Mouse (Mus musculus) lung, adult 2 months (tissue): ENCODE data around the gene Tmem156. TPM values are rescaled to one million over a fixed set of nuclear protein-coding genes. Genes with fewer than 3 reads are reported as not detected.

Source experiments
- DNase-seq: peaks from one replicate; pipeline ENCODE4 v3.0.0; 2022
- H3K4me1 ChIP-seq: fragments of 200-500 bp; 2 replicates; pipeline ENCODE4 v1.6.1; 2011; ENCODE audit warnings: low read length; ENCODE audit not compliant: control insufficient read depth, insufficient read depth
- H3K4me3 ChIP-seq: fragments of 200-500 bp; replicated peaks from 2 replicates; pipeline ENCODE3; 2011; ENCODE audit warnings: low read depth, mild to moderate bottlenecking, control low read depth, low read length; ENCODE audit errors: extremely low read depth
- CTCF ChIP-seq: fragments of 200-500 bp; IDR thresholded peaks from 2 replicates; pipeline ENCODE4 v1.5.1; 2011; ENCODE audit warnings: mild to moderate bottlenecking, low read length, control low read depth; ENCODE audit not compliant: insufficient read depth
- POLR2A ChIP-seq: fragments of 200-500 bp; IDR thresholded peaks from 2 replicates; pipeline ENCODE4 v1.6.1; 2011; ENCODE audit warnings: low read depth, mild to moderate bottlenecking, control low read depth, low read length, borderline replicate concordance; ENCODE audit errors: extremely low read depth
- WGBS: fragments of 180-500 bp; shearing (Covaris S2); methylation state at CpG from one replicate; pipeline ENCODE4 v1.1.7; 2018; 5-methylcytosine and 5-hydroxymethylcytosine counted together
- polyA plus RNA-seq: library from polyadenylated mRNA; depleted of rRNA; stranded (reverse); fragments of >200 nt; gene quantifications from 2 replicates; pipeline ENCODE4 v1.2.3, GENCODE M21; 2012; rRNA removed

Tmem156 gene
- polyA plus RNA-seq, 1 experiment, result 1.5 TPM

- TF ChIP-seq POLR2A, result no peak
- no peak for TF ChIP-seq CTCF
- Histone ChIP-seq H3K4me1 (peaks cover 3% of the 10 kb centered on the region; the same call in 1 of the 2 replicates), H3K4me3 (no peak overlapping the region)
- 35% methylated on average over 8 of the region's 8 CpGs for WGBS
- no peak for DNase-seq
Measured at GRCm38 (mm10) chr5:65019109-65019508, 72.8 kb downstream of the Tmem156 start.

- TF ChIP-seq CTCF (no peak), POLR2A (no peak)
- 89% methylated on average over 3 of the region's 3 CpGs for WGBS
- DNase-seq, result no peak
- Histone ChIP-seq H3K4me1 (peaks cover 3% of the 10 kb centered on the region; the same call in 1 of the 2 replicates), H3K4me3 (no peak overlapping the region)
Measured at GRCm38 (mm10) chr5:65015508-65015907, 76.4 kb downstream of the Tmem156 start.

- 66% methylated on average over 7 of the region's 7 CpGs for WGBS
- no peak for TF ChIP-seq POLR2A
- no peak for TF ChIP-seq CTCF
Measured at GRCm38 (mm10) chr5:65011901-65012573, 79.9 kb downstream of the Tmem156 start.

GRCm38 (mm10) chr5:65006011-65006491, 85.9 kb downstream of the Tmem156 start:
- TF ChIP-seq POLR2A (no peak), CTCF (no peak)
- H3K4me3 ChIP-seq, result no peak overlapping the region
- H3K4me1 ChIP-seq, result peaks cover 4% of the 10 kb centered on the region; the same call in 1 of the 2 replicates
- WGBS, result 45% methylated on average over 4 of the region's 4 CpGs
- no peak for DNase-seq

More at GRCm38 (mm10) chr5:65011901-65012573, 79.9 kb downstream of the Tmem156 start:
- Histone ChIP-seq H3K4me1 (no peaks in the 10 kb centered on the region), H3K4me3 (no peak overlapping the region)
- no peak for DNase-seq

GRCm38 (mm10) chr5:65005251-65005650, 86.7 kb downstream of the Tmem156 start:
- TF ChIP-seq CTCF, result no peak
- 90% methylated on average over 4 of the region's 4 CpGs for WGBS

More at GRCm38 (mm10) chr5:65005251-65005650, 86.7 kb downstream of the Tmem156 start:
- no peak overlapping the region for H3K4me3 ChIP-seq
- H3K4me1 ChIP-seq, result peaks cover 4% of the 10 kb centered on the region; the same call in 1 of the 2 replicates
- no peak for DNase-seq

Other genes starting within 250 kb of the Tmem156 start
- gene Tlr1, start 158.6 kb downstream of the Tmem156 start, polyA plus RNA-seq, result 1.9 and 2.6 TPM in 2 replicates
- gene Tlr6, start 132.0 kb downstream of the Tmem156 start, polyA plus RNA-seq, result 0.83 and 1.4 TPM in 2 replicates
- gene Fam114a1, start 122.1 kb downstream of the Tmem156 start, polyA plus RNA-seq, result 15.3 and 30.1 TPM in 2 replicates
- gene Klhl5, start 15.4 kb upstream of the Tmem156 start, polyA plus RNA-seq, result 103 and 122 TPM in 2 replicates
- 5.0 and 6.4 TPM in 2 replicates for gene Wdr19, start 107.6 kb upstream of the Tmem156 start, polyA plus RNA-seq
- 7.4 and 11.6 TPM in 2 replicates for gene Rfc1, start 243.5 kb upstream of the Tmem156 start, polyA plus RNA-seq